Mouse (Mus musculus): ENCODE measurements around the gene Vkorc1.
"Not testable (repeated sequence)": the region's sequence is repeated elsewhere in the genome, so short reads cannot be mapped to it uniquely, and the experiment has no call there.

Vkorc1 gene

GRCm38 (mm10) chr7:127895442-127895841, at the start of gene Vkorc1, which contains the start of gene Gm21974:
Vkorc1 (minus strand) TSS chr7:127895617.
Gm21974 (minus strand) TSS chr7:127895454.
- peak; percentile 85 for DNase-seq (ENCODE audit: low spot score)

GRCm38 (mm10) chr7:127944614-127945013, 49.2 kb upstream of the Vkorc1 start:
- DNase-seq (ENCODE audit: low spot score) = no peak

GRCm38 (mm10) chr7:127942097-127942496, 46.7 kb upstream of the Vkorc1 start:
- DNase-seq (ENCODE audit: low spot score) = not testable (repeated sequence)

DNA sequence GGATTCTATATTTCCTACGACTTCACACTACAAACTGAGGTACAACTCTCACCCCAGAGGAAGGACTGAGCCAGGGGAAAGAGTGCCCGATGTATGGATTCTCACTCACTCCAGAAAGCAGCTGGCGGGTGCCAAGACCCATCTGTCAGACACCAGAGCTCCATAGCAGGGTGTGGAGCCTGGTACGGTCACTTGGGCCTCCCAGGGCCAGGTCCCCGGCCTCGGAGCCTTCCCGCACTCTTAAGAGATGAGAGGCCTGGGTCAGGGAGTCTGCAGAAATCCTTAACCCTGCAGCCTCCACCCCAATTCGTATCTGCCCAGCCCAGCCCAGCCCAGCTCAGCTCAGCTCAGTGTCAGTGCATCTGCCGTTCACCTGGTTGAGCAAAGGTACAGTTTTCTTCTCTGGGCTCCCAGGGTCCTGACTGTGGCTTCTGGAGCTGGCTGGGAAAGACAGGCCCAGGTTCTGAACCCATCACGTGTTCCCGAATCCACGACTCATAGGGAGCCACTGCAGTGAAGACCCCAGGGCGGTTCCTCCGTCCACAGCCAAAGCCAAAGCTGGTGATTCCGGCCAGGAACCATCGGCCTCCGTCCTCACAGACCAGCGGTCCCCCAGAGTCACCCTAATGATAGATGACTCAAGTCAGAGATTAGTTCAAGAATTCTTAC, 40.9 kb upstream of the Vkorc1 start:
- DNase-seq (ENCODE audit: low spot score) = no peak

DNA sequence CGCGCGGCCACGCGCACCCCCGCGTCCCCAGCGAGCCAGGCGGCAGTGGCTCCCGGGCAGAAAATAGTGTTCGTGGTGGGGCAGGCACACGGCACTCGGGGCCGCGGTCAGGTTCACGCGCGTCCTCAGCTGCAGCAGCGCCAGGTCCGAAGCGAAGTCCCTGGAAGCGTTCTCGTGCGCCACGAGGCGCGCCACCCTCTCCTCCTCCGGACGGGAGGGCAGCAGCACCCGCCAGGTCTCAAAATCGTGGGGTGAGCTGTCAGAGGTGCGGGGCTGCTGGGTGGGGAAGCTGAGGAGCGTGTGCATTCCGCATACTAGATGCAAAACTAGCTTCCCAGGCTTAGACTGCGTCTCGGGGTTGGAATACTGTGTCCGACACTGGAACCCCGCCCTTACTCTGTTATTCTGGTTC, 40.3 kb upstream of the Vkorc1 start:
- no peak for DNase-seq (ENCODE audit: low spot score)

DNA sequence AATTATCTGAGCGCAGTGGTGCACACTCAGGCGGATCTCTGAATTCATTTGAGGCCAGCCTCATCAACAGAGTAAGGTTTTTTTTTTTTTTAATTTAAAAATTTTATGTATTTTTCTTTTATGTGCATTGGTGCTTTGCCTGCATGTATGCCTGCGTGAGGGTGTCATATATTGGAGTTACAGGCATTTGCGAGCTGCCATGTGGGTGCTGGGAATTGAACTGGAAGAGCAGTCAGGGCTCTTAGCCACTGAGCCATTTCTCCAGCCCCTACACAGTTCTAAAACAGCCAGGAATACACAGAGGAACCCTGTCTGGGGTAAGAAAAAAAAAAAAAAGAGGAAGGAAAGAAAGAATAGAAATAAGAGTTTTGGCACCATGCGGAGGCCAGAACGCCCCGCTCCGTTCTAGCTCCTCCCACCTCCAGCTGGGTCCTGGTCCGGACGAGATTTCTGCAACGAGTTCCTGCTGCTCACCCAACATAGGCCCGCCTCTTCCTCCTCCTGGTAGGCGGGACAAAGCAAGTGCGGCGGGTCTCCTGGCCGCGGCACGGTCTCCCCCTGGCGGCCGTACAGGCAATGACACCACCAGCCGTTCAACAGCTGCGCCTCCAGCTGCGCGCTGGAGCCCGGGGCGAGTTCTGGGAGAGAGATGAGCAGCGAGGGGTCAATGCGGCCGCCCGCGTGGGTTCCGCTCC, 39.8 kb upstream of the Vkorc1 start:
- DNase-seq (ENCODE audit: low spot score) = peak; percentile 90

DNA sequence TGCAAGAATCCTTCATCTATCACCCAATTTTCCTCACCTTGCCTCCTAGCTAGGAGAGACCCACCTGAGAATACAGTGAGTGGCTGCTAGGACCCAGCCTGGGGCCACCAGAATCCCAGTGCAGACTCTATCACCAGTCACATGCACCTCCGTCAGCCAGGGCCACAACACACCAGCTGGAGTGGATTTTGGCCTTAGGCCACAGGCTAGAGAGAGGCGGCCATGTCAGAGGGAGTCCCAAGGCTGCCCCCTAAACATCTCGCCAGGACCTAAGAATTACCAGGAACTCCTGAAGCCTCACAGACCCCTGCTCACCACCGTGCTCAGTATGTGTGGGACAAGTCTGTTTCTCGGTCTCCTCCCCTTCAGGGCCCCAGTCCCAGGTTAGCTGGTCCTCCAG, 38.7 kb upstream of the Vkorc1 start:
- no peak for DNase-seq (ENCODE audit: low spot score)

- DNase-seq (ENCODE audit: low spot score) = no peak
Measured at GRCm38 (mm10) chr7:127932273-127933031, 37.0 kb upstream of the Vkorc1 start.

GRCm38 (mm10) chr7:127931351-127932135, 36.1 kb upstream of the Vkorc1 start:
- no peak for DNase-seq (ENCODE audit: low spot score)

DNA sequence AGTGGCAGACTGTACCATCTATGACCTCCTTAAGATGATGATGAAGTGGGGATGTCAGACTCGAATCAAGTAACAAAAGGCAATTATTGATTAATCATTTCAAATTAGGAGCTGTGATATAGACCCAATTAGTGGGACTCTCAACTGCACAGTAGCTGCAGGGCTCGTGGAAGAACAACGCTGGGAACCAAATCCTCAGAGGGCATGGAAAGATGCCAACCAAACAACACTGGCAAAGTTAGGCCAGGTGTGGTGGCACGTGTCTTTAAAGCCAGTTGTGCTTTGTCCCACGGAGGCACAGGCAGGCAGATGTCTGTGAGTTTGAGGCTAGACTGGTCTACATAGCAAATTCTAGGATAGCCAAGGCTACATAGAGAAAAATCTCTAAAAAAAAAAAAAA, 35.2 kb upstream of the Vkorc1 start:
- no peak for DNase-seq (ENCODE audit: low spot score)

DNA sequence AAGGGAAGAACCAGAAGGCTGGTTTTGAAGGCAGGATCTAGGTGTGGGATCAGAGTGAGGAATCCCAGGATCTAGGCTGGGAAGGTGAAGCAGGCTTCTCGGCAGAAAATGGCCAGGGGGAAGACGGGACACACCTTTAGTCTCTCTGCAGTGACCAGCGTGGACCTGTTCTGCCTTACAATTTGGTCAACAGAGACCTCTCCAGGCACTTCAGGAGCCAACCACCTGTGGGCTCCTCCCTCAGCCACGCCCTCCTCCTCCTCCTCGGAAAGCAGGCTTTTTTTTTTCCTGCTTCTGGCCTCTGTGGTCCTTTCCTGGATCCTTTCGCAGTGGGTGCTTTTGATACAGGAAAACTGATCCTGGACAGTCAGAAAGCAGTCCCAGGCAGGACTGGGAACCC, 34.5 kb upstream of the Vkorc1 start, which contains the start of gene Prss8:
Gene Prss8, minus strand, starts transcription at position 182 of the 400 bp plus-strand sequence.
- no peak for DNase-seq (ENCODE audit: low spot score)

DNA sequence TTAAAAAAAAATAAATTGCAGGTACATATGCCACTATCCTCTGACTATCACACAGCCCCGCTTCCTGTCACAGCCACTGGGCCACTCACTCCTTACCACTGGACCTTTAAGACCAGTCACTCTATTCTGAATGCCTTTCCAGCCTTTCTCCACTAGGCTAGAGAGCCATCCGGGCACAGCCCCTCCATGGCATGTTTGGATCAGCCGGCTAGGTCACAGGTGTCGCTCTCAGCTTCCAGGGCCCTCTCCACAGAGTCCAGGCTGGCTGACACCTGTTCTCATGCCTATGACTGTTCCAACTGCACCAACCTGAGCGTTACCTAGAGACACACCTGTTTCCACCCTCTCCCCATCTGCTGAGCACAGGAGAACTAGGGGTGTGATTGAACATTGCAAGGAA, 33.2 kb upstream of the Vkorc1 start:
- no peak for DNase-seq (ENCODE audit: low spot score)

- DNase-seq (ENCODE audit: low spot score) = no peak
Measured at GRCm38 (mm10) chr7:127927726-127928125, 32.3 kb upstream of the Vkorc1 start.

- no peak for DNase-seq (ENCODE audit: low spot score)
Measured at GRCm38 (mm10) chr7:127926846-127927245, 31.4 kb upstream of the Vkorc1 start.

DNA sequence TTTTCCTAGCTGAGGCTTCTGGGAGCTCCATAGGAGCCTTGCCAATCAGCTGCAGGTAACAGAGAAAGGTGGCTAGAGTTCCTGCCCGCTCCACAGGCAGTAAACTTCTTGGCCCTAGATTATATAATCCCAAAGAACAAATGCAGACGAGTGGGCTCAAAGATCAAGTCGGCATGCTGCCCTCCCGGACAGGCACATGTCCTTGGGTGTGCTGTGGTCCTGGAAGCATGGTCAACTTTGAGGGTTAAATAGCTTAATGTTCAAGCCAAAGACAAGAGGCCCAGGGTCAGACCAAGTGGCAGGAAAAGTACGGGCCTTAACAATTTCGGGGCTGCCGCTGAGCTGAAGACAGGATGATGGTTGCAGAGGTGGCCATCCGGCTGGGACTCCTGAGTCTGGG, 30.6 kb upstream of the Vkorc1 start:
- DNase-seq (ENCODE audit: low spot score) = no peak

- no peak for DNase-seq (ENCODE audit: low spot score)
Measured at GRCm38 (mm10) chr7:127925252-127925651, 29.8 kb upstream of the Vkorc1 start.

GRCm38 (mm10) chr7:127923714-127924113, 28.3 kb upstream of the Vkorc1 start:
- DNase-seq (ENCODE audit: low spot score) = no peak

GRCm38 (mm10) chr7:127922451-127923275, 27.2 kb upstream of the Vkorc1 start:
- no peak for DNase-seq (ENCODE audit: low spot score)

DNA sequence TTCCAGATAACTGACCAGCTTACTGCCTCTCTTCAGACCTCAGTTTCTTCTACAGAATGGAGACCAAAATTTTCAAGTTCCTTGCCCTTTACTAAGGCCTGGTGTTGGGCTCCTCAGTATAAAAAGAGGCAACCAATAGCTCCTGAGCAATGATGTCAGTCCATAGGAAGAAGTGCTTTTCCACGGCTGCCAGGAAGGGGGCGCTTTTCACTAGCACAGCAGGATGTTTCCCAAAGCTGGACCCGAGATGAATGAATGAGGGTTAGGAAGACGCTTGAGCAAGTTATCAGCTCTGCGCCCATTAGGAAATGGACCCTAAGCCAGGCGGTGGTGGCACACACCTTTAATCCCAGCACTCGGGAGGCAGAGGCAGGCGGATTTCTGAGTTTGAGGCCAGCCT, 26.1 kb upstream of the Vkorc1 start:
- DNase-seq (ENCODE audit: low spot score) = no peak

GRCm38 (mm10) chr7:127919290-127919689, 23.9 kb upstream of the Vkorc1 start:
- DNase-seq (ENCODE audit: low spot score) = no peak

- peak; percentile 38 for DNase-seq (ENCODE audit: low spot score)
Measured at GRCm38 (mm10) chr7:127918203-127918602, 22.8 kb upstream of the Vkorc1 start.
